Mouse (Mus musculus): ENCODE results near the gene Sema4c. TPM values are rescaled to one million over a fixed set of nuclear protein-coding genes. Genes with fewer than 3 reads are reported as not detected.

The Sema4c gene
- polyA plus RNA-seq, 1 experiment: 16.6 TPM

GRCm38 (mm10) chr1:36576991-36577675, 19.0 kb upstream of the Sema4c start:
- Histone ChIP-seq H3ac (ENCODE audit: control insufficient read depth, insufficient read length, low read depth) (no peak overlapping the region), H3K79me3 (ENCODE audit: low read depth) (no peaks in the 10 kb centered on the region), H3K4me3 (ENCODE audit: insufficient read depth, poor library complexity, severe bottlenecking) (no peak overlapping the region), H3K27me3 (ENCODE audit: control insufficient read depth, insufficient read depth, insufficient read length) (no peaks in the 10 kb centered on the region), H3K36me3 (ENCODE audit: control insufficient read depth, insufficient read depth) (no peaks in the 10 kb centered on the region), H3K79me2 (ENCODE audit: control insufficient read depth, insufficient read depth) (no peaks in the 10 kb centered on the region)
- TF ChIP-seq CTCF (IDR thresholded peaks at IDR 0.05; ENCODE audit: control insufficient read depth, insufficient read depth, insufficient read length): no peak
- no peak for TF ChIP-seq MYOD1 (IDR thresholded peaks at IDR 0.05; ENCODE audit: control insufficient read depth, insufficient read length, low read depth)
- no peak for TF ChIP-seq MYOG (IDR thresholded peaks at IDR 0.05; ENCODE audit: control insufficient read depth, extremely low read depth, insufficient read length)
- TF ChIP-seq CEBPB (IDR thresholded peaks at IDR 0.05; ENCODE audit: low read depth): no peak
- TF ChIP-seq MAX (IDR thresholded peaks at IDR 0.05): no peak
- TF ChIP-seq FOSL1 (IDR thresholded peaks at IDR 0.05; ENCODE audit: insufficient read depth, low read length, poor library complexity, severe bottlenecking): no peak
- TF ChIP-seq USF1 (IDR thresholded peaks at IDR 0.05; ENCODE audit: low read depth): no peak

GRCm38 (mm10) chr1:36575347-36575746, 17.2 kb upstream of the Sema4c start:
- Histone ChIP-seq H3K36me3 (ENCODE audit: control insufficient read depth, insufficient read depth) (no peaks in the 10 kb centered on the region), H3K79me2 (ENCODE audit: control insufficient read depth, insufficient read depth) (no peaks in the 10 kb centered on the region), H3ac (ENCODE audit: control insufficient read depth, insufficient read length, low read depth) (no peak overlapping the region), H3K4me3 (ENCODE audit: insufficient read depth, poor library complexity, severe bottlenecking) (no peak overlapping the region), H3K79me3 (ENCODE audit: low read depth) (no peaks in the 10 kb centered on the region), H3K27me3 (ENCODE audit: control insufficient read depth, insufficient read depth, insufficient read length) (no peaks in the 10 kb centered on the region)
- TF ChIP-seq USF1 (IDR thresholded peaks at IDR 0.05; ENCODE audit: low read depth): no peak
- no peak for TF ChIP-seq FOSL1 (IDR thresholded peaks at IDR 0.05; ENCODE audit: insufficient read depth, low read length, poor library complexity, severe bottlenecking)
- TF ChIP-seq CEBPB (IDR thresholded peaks at IDR 0.05; ENCODE audit: low read depth): no peak
- no peak for TF ChIP-seq CTCF (IDR thresholded peaks at IDR 0.05; ENCODE audit: control insufficient read depth, insufficient read depth, insufficient read length)
- TF ChIP-seq MYOD1 (IDR thresholded peaks at IDR 0.05; ENCODE audit: control insufficient read depth, insufficient read length, low read depth): no peak
- no peak for TF ChIP-seq MAX (IDR thresholded peaks at IDR 0.05)
- TF ChIP-seq MYOG (IDR thresholded peaks at IDR 0.05; ENCODE audit: control insufficient read depth, extremely low read depth, insufficient read length): no peak

- no peaks in the 10 kb centered on the region for H3K79me2 ChIP-seq (ENCODE audit: control insufficient read depth, insufficient read depth)
- TF ChIP-seq USF1 (IDR thresholded peaks at IDR 0.05; ENCODE audit: low read depth) (no peak), MYOD1 (IDR thresholded peaks at IDR 0.05; ENCODE audit: control insufficient read depth, insufficient read length, low read depth) (no peak), CEBPB (IDR thresholded peaks at IDR 0.05; ENCODE audit: low read depth) (no peak), FOSL1 (IDR thresholded peaks at IDR 0.05; ENCODE audit: insufficient read depth, low read length, poor library complexity, severe bottlenecking) (no peak), MAX (IDR thresholded peaks at IDR 0.05) (no peak), MYOG (IDR thresholded peaks at IDR 0.05; ENCODE audit: control insufficient read depth, extremely low read depth, insufficient read length) (no peak), CTCF (IDR thresholded peaks at IDR 0.05; ENCODE audit: control insufficient read depth, insufficient read depth, insufficient read length) (no peak)
Measured at GRCm38 (mm10) chr1:36574196-36574955, 16.2 kb upstream of the Sema4c start.

GRCm38 (mm10) chr1:36573524-36573923, 15.4 kb upstream of the Sema4c start:
- no peaks in the 10 kb centered on the region for H3K79me3 ChIP-seq (ENCODE audit: low read depth)
- TF ChIP-seq MAX (IDR thresholded peaks at IDR 0.05) (no peak), USF1 (IDR thresholded peaks at IDR 0.05; ENCODE audit: low read depth) (no peak), FOSL1 (IDR thresholded peaks at IDR 0.05; ENCODE audit: insufficient read depth, low read length, poor library complexity, severe bottlenecking) (no peak), MYOD1 (IDR thresholded peaks at IDR 0.05; ENCODE audit: control insufficient read depth, insufficient read length, low read depth) (no peak), CEBPB (IDR thresholded peaks at IDR 0.05; ENCODE audit: low read depth) (no peak), CTCF (IDR thresholded peaks at IDR 0.05; ENCODE audit: control insufficient read depth, insufficient read depth, insufficient read length) (no peak), MYOG (IDR thresholded peaks at IDR 0.05; ENCODE audit: control insufficient read depth, extremely low read depth, insufficient read length) (no peak)
- H3ac ChIP-seq (ENCODE audit: control insufficient read depth, insufficient read length, low read depth): no peak overlapping the region
- H3K79me2 ChIP-seq (ENCODE audit: control insufficient read depth, insufficient read depth): no peaks in the 10 kb centered on the region
- H3K4me3 ChIP-seq (ENCODE audit: insufficient read depth, poor library complexity, severe bottlenecking): no peak overlapping the region
- no peaks in the 10 kb centered on the region for H3K27me3 ChIP-seq (ENCODE audit: control insufficient read depth, insufficient read depth, insufficient read length)
- no peaks in the 10 kb centered on the region for H3K36me3 ChIP-seq (ENCODE audit: control insufficient read depth, insufficient read depth)

More at GRCm38 (mm10) chr1:36574196-36574955, 16.2 kb upstream of the Sema4c start:
- H3K4me3 ChIP-seq (ENCODE audit: insufficient read depth, poor library complexity, severe bottlenecking): no peak overlapping the region
- H3ac ChIP-seq (ENCODE audit: control insufficient read depth, insufficient read length, low read depth): no peak overlapping the region
- no peaks in the 10 kb centered on the region for H3K27me3 ChIP-seq (ENCODE audit: control insufficient read depth, insufficient read depth, insufficient read length)
- H3K79me3 ChIP-seq (ENCODE audit: low read depth): no peaks in the 10 kb centered on the region
- H3K36me3 ChIP-seq (ENCODE audit: control insufficient read depth, insufficient read depth): no peaks in the 10 kb centered on the region

- no peak for TF ChIP-seq FOSL1 (IDR thresholded peaks at IDR 0.05; ENCODE audit: insufficient read depth, low read length, poor library complexity, severe bottlenecking)
- no peak for TF ChIP-seq USF1 (IDR thresholded peaks at IDR 0.05; ENCODE audit: low read depth)
- TF ChIP-seq CEBPB (IDR thresholded peaks at IDR 0.05; ENCODE audit: low read depth): no peak
- TF ChIP-seq MYOD1 (IDR thresholded peaks at IDR 0.05; ENCODE audit: control insufficient read depth, insufficient read length, low read depth): no peak
- no peak for TF ChIP-seq MYOG (IDR thresholded peaks at IDR 0.05; ENCODE audit: control insufficient read depth, extremely low read depth, insufficient read length)
- no peak for TF ChIP-seq MAX (IDR thresholded peaks at IDR 0.05)
- TF ChIP-seq CTCF (IDR thresholded peaks at IDR 0.05; ENCODE audit: control insufficient read depth, insufficient read depth, insufficient read length): no peak
- Histone ChIP-seq H3K36me3 (ENCODE audit: control insufficient read depth, insufficient read depth) (no peaks in the 10 kb centered on the region), H3K79me2 (ENCODE audit: control insufficient read depth, insufficient read depth) (no peaks in the 10 kb centered on the region), H3K4me3 (ENCODE audit: insufficient read depth, poor library complexity, severe bottlenecking) (no peak overlapping the region), H3K27me3 (ENCODE audit: control insufficient read depth, insufficient read depth, insufficient read length) (no peaks in the 10 kb centered on the region), H3ac (ENCODE audit: control insufficient read depth, insufficient read length, low read depth) (no peak overlapping the region), H3K79me3 (ENCODE audit: low read depth) (no peaks in the 10 kb centered on the region)
Measured at GRCm38 (mm10) chr1:36572709-36573108, 14.6 kb upstream of the Sema4c start.
